Mouse (Mus musculus): ENCODE measurements around the gene Pacrg. TPM values are rescaled to one million over a fixed set of nuclear protein-coding genes. Genes with fewer than 3 reads are reported as not detected.
A peak's percentile ranks its signal among the peaks of the same experiment; 100 is the strongest.

Gene Pacrg
- total RNA-seq (2021), result 10 to 100 TPM; 24.1 to 26.2 TPM

DNA sequence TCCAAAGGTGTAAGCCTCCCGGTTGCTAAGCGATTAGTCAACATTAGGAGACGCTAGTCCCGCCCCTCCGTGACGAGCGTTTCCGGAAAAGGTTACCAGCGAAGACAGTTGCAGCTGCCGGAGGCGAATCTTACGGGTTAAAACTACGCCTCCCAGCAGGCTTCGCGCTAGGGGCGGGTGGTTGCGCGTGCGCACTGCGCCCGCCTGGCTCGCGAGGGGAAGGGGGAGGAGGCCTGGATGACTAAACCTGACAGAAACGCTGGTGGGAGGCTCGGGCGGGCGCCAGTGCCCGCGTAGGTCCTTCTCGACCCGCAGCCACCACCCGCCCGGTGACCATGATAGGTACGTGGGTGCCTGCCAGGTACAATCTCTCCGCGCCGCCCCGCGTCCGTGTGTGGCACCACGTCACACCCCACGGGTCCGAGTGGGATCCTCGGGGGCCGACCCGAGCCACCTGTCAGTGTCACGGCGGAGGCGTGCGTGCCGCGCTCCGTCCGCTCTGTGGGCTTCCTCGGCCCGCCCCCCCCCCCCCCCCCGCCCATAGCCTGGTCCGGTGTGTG, at the start of gene Pacrg, which contains the start of gene Prkn:
Pacrg (minus strand) TSS at position 164 of the 560 bp plus-strand sequence.
Prkn (plus strand) TSS at position 237 of the 560 bp plus-strand sequence.
- peak; percentile 98 for DNase-seq

DNA sequence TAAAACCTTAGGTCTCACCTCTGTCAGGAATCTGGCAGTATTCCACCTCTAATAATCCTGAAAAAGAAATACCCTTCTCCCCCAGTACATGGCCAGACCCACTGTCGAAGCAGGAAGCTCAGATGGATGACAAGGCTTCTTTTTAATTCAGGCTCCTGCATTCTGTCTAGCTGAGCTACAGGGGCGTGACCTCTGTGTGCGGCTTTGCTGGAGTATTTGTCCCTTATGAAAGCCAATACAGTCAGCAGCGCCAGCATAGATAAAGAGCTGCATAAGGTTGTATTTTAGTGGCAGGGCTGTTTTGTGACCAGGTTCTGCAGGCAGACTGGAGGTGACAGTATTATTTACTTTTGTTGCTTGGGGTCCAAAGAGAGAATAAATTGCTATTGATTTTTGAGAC, 47.8 kb upstream of the Pacrg start:
- no peak for DNase-seq

DNA sequence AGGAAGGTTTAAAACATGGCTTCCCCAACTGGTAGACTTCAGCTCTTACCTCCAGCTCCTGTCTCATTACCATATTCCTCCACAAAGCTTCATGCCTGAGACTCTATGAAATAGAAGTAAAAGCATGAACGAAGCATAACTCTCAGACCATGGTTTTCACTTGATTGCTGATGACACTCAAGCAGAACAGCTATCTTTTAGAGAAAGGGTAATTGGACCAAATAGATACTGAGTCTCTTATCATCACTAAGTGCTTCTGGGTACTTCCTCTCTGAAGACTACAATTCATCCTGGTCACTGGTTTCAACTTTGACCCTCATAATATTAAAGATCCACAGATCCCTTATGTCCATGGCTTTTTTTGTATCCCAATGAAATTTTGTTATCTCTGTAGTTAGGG, 42.1 kb upstream of the Pacrg start:
- no peak for DNase-seq

DNA sequence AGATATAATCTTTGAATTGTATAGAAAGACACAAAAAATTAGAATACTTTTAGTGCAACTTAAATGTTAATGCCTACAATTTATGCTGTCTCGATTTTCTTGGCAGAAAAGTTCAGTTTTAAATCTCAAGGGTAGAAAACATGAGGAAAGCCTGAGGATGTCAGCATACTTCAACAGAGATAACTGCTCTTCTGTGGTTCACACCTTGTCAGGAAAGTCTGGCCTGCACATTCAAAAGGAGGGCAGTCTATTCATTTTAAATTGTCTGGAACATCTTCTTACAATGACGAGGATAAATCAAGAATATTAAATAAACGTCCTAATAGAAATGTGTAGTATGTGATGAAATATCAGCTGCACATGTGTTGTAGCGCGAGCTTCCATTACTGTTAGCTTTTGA, 38.9 kb upstream of the Pacrg start:
- no peak for DNase-seq

DNA sequence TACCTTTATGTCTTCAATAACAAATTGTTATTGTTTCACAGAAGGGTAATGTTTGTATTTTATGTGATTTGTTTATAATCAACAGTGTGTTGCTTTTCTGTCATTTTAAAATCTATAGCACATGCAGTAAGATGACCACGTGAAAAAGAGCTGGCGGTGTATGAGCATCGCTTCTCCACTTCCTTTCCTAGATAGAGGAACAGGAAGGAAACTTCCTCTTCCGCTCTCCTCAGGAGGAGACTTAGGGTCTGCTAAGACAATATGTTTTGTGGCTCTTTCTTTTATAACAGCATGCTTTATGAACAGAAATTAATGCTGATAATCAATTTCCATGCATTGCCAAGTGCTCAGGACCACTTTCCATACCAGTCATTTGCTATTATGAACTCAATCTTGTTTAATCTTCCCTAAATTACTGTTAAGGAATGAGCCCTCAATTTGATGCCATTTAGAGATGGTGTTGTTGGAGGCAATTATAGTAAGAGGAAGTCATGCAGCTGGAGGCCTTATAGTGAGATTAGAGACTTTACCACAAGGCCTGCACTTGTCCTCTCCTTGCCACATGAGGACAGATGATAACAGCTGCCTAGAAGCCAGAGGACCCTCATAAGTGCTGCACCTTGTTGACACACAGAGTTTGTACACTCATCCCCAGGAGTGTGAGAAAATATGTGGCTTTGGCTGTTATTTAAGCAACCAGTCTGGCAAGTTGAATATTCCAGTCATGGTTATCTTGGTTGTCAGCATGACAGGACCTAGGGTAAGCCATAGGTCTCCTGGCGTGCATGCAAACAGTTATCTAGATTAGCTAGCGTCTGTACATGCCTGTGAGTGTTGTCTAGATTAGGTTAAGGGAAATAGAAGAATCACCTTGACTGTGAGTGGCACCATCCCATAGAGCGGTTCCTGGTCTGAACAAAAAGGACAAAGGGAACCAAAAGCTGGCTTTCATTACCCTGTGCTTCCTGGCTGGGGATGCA, 34.4 kb upstream of the Pacrg start:
- no peak for DNase-seq

DNA sequence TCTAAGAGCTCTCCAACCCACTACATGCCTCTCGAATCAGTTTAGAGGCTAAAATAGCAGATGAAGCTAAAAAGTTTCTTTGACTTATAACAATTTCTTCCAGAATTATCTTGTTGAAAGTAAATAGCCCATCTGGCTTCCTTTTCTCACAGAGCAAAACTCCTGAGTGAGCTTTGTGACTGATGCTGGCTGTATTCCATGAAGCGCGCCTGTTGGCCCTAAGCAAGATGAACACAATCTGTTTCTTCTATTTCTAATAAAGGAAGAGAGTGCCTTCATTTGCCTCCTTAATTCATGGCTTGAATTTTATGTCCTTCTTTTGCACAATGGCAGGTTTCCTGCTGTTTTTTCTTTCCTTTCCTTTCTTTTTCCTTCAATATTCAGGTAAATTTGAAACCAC, 14.1 kb upstream of the Pacrg start:
- DNase-seq, result peak; percentile 9 to 22

DNA sequence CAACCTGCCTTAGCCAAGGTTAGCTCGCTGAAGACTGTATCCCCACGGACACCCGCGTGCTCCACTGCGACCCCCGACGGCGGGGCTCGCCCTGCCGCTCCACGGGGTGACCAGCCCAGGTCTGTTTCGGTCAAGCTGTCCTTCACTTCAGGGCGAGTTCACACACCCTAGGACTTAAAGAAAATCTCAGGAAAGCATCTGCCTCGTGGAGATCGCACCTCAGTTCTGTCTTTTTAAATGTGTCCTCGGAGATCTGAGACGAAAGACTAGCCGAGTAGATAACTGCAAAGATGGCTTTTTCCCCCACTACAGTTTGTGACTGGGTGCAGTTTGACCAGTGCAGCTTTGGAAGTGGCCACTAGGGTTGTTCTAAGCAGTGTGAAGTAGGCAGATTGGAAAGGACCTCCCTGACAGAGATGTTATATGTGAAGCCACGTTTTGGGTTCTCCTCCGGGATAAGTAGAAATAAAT, 655 bp upstream of the Pacrg start:
- peak; percentile 20 to 43 for DNase-seq

DNA sequence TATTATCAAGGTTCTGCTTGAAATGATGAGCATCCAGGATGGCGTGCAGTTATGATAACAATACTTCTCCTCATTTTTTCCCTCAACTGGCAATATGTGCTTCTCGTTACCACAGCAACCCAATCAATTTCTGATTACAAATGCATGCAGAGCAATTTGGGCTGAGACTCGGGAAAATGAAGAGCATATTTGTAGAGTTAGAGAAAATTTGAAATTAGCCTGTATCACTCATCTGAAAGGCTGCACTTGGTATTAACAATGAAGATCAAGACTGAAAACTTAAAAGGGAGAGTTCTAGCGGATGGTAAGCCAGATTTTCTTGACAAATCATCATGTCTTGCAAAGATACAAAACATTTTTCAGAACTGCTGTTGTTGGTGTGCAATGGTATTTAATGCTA, 21.1 kb downstream of the Pacrg start:
- DNase-seq, result no peak

DNA sequence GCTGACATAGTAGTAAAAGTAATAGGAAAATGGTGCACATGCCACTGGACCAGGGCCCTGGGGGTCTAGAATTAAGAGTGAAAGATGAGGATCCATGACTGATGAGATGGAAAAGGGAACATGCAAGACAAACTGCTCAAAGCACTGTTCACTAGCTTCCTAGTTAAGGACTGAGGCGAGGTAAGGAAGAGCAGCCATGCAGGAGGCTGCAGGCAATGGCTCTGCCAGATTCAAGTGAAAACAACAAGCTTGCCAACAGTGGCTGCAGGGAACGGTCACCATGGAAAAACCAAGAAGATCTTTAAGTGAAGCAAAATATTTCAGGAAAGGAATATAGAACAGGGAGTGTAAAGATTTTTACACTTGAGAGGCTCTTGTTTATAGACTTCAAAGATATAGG, 31.5 kb downstream of the Pacrg start:
- DNase-seq, result no peak

DNA sequence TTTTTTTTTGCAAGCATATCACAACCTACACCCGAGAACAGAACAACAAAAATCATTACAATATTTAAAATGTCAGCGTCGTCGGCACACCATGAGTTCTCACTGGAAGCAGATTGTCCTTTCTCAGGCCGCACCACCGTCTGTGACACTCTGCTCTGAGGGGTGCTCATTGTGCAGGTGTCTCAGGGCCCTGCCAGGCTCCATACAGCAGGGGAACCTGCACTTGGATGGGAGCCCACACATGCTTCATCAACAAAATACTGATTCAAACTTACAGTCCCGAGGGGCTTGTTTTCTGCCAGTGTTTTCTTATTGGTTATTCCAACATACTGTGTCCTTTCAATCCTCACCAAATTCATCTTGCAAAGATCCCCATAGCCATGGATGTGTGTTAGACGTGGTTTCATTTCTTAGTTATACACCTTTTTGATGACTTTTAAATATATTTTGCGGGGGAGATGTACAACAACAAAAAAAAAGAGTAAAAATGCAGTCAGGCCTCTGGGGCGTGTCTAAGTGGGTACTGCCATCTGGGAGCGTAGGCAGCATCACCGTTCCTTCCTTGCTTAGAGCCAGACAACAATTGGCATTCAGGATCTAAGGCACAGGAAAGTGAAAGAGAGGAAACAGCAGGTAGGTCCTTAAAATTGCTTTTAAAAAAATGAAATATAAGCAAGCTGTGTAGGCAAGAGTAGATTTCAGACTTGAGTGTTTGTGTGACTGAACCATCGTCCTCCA, 32.7 kb downstream of the Pacrg start:
- DNase-seq, result no peak

DNA sequence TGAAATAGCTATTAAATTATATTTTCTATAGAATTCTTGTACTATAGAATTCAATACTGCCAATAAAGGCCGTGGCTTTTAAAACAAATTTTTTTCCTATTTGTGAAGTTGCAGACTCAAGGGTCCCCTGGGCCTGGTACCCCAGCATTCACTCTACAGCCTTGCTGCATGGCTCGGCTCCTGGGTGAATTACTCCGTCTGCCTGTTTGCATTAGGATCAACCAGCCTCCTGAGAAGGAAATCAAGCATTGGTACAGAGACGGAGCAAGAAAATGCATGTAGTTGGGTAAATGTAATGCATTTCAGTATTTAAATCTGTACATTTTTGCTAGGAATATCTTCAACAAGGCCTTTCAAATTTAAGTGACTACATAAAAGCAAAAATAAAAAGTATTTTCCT, 33.4 kb downstream of the Pacrg start:
- DNase-seq, result no peak

DNA sequence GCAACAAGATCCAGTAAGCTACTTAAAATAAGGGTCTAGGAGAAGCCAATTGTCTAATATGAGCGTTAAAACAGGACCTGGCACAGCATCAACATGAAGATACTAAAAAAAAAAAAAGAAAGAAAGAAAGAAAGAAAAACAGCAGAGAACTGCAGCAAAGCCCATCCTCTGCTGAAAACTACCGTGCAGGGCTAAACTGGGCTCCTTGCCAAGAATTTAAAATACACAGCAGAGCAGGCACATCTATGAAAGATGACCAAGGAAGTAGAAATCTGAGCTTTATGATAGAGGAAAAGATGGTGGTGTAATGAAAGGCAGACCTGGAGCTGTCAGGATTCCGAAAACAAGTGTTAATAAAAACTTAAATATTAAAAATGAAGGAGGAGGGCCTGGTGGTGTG, 48.5 kb downstream of the Pacrg start:
- no peak for DNase-seq

DNA sequence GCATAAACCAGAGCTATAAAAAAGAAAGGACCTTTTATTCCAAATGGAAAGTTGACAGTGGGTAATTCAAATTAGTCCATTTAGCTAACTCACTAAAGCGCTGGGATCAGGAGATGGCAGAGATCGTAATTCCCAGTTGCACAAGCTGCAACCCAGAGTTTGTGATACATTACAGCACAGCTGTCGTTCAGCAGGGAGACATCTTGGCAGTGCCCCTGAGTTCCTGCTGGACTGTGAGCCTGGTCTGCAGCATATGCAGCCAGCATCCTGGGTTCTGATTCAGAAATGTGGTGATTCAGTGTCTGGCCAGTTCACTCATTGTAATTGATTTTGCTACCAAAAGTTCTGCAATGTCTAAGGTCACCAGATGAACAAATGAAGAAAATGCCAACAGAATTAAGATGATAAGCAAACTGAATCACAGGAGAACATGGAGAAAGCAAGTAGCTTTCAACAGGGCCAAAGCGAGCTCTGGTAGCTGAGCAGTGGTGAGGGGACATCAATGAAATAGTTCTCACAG, 55.6 kb downstream of the Pacrg start:
- DNase-seq, result no peak

DNA sequence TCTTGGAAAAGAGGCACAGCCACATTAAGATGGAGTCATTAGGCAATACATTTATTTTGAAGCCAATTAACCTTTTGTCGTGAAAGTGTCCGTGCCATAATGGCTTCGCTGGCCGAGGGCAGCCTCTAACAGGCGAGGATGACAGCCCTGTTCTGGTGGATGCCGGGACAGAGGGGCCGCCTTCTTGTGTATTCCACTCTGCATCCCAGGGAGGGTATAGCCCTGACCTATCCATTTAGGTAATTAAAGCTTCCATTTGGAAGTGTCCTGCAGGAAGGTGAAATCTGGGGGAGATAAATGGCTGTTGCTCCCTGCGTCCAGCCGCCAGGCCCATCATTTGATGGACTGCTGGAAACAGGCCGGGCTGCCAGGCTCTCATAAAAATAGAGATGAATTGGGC, 63.6 kb downstream of the Pacrg start:
- DNase-seq, result no peak

DNA sequence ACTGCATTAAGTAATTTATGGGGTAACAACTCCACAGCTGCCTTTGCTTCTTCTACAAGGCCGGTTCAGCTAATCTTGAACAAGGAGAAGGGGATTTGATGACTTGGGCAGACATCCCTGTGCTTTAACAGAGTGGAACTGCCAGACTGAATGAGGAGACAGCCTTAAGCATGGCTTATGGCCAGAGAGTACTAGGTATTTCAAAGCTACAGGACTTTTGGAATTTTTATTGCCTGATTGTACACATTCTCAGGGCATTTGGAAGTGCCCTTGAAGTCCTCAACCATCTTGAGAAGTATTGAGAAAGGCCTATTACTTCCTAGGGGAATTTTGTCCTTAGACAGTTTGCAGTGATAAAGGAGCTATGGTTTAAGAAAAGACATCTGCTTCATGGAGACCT, 65.6 kb downstream of the Pacrg start:
- DNase-seq, result no peak

DNA sequence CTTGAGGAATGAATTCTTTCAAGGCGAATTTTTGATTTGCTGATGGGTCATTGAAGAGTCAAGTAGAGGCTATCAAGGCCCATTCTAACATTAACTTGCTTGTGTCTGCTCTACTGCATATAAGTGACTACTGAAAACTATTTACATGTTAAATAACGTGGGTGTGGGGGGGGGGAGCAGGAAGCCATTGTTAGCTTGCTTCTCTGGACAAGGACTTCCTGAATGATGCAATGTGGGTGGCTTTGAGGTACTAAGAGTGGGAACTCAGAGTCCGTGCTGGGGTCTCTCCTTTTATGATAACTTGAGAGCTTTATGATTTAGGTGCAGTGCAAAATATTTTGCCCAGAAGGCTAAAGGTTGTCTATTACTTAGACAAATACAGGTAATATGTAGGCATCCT, 67.9 kb downstream of the Pacrg start:
- DNase-seq, result no peak

DNA sequence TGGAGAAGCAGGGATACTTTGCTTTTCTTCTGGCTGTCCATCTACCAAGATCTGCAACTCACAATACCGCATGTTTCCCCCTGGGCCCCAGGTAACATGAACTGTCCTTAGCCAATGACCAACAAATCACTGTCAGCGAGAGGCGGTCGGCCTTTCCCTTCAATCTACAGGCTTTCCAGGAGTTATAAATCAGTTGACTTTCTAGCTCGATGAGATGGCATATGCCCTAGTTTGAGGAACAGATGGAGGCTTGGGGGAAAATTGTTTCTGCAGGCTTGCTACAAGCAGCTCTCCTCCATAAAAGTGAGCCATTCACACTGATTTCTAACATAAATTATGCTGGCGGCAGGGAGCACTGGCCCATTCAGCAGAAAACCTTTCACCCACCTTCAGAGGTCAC, 70.2 kb downstream of the Pacrg start:
- DNase-seq, result peak; percentile 47 to 63

DNA sequence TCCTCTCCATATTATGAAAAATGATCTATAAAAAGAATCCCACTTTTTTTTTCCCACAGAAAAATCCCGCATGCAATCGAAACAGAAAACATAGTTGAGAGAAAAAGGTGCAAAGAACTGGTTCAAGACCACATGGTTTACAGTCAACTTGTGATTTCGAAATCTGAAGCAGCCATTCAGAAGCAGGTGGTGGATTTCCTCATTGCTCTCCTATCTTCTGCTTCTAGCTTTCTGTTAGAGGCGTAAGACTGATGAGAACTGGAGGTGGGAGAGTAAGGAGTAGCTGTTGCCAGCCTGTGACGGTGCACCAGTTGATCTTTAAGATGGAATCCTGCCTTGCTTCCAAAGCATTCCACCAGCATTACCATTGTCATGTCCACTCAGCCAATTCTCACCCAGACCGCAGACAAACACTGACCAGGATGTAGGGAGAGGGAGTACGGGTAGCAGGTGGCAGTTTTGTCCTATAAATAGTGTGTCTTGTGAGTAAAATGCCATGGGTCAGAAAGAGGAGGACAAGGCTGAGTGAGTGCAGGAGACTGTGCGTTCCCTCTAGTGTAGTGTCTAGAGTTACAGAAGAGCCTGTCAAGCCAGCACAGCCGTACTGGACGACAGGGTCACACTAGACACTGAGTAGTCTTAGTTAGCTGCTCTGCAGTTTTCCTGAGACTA, 73.2 kb downstream of the Pacrg start:
- no peak for DNase-seq

DNA sequence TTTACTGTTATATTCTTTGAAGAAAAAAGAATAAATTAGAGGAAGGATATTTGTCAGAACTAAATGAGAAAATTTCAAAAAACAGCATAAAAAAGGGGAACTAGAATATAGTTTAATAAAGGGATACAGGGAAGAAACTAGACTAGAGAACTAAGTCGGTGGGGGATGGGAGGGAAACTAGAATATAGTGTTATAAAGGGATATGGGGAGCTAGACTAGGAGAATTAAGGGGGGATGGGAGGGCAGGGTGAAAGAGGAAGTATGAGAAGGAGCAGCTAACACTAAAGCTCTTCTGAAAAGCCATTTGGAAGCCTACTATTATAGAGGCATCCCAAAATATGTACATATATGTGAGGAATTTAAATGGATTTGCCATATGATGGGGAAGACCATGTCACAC, 75.8 kb downstream of the Pacrg start:
- no peak for DNase-seq

DNA sequence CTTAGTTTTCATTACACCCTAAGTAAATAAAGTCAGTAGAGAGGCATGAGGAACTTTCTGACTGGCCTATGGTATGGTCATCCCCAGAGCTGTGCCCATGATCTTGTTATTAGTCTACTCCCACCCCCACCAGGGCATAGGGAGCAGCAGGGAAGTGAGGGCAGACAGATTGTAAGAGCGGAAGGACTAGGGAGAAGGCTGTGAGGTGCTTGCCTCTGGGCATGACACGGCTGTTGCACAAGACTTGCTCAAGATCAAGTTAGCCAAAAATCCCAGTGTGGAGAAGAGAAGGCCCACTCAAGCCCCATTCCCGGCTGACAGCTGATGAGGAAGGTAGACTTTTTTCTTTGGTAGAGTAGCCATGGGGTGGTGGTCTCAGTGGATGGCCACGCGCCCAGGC, 82.7 kb downstream of the Pacrg start:
- DNase-seq, result no peak

DNA sequence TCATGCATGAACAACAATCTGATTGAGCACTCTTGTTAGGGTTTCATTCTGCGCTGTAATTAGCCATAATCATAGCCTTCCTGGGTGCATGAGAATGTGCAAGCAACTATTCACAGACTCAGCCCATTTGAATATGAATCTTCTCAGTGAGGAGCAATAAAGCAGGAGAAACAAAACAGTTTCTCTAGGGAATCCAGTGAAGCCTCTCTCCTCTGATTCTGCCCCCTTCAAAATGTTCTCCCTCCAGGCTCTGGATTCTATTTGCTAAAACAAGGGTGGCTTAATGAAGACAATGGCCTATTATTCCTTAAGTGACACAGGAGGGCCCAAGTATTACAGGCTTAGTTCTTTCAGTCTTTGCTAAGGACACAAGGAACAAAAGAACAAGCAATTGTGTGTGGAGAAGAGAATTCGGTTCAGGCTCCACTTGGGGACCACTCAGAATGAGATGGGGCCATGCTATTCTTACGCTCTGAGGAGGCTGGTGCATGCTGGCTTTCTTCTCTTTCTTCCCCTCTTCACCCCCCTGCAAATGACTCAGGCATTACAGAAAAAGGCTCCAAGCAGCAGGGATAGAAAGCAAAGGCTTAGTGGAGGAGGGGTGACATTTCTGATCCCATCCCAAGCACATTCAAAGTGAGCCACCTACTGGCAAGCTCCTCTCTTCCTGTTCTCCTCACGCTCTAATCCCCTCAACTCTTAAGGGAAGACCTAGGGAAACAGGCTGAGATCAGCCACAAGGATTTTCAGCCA, 95.2 kb downstream of the Pacrg start:
- DNase-seq, result peak; percentile 64 to 75

DNA sequence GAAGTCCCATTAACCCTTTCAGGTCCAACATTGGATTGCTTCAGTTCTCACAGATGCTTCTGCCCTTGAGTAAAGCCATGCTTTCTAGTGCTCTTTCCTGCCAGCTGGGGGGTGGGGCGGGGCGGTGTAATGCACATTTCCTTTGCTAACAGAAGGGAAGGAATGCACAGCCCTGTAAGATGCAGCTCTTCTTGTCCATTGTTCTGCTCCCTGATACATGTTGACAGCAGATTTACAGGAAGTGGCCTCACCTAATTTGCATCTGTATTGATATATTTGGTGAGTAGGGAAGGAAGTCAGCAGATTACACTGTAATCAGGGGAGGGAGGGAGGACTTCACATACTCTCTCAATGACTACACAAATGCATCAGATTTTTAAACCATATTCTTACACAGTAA, 100.0 kb downstream of the Pacrg start:
- no peak for DNase-seq

Data from layer of hippocampus, postnatal 36 days (tissue).